Mouse (Mus musculus) cerebellum, adult 9-10 months (tissue): ENCODE measurements at regions not wholly inside any gene's neighbourhood (a gene's known extent, or its start where the extent isn't known, plus 50 kb on each side); places are given as distances from the start of the nearest gene placed in this dataset.

Source experiments
- DNase-seq: peaks from one replicate; pipeline ENCODE4 v3.0.0; 2022

DNA sequence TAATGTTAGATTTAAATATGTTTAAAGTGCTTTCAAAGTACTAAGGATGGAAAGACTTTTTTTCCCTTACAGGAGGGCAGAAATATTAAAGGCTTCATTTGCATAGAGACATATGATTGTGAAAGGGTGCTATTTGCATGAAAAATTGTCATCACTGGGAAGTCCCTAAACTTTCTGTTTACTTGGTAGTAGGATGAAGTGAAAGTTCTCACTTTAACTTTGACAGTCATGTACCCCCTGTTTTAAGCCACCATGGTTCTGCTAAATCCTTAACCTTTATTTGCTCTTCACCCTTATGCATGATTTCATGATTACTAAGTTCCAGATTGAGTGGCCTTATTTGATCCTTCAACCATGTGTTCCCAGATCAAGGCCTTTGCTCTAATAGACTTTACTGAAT lies 132.6 kb upstream of the Egfl6 start:
- no peak for DNase-seq

DNA sequence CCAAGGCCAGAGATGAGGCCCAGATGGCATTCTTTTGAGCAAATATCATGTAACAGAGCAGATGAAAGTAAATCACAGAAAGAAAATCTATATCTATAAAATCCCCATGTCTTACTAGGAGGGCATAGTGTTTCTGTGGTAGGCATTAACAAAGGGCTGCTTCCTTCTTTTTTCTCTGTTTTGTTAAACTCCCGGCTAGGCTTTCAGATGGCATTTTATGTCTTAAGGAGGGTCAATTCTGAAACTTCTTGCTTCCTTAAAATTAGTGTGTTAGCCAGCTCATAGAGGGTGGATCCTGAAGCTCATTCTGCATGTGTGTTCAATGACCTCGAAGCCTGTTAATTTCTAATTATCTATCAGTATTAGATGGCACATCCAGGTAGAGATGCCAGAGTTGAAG lies 123.8 kb upstream of the Egfl6 start:
- no peak for DNase-seq

DNA sequence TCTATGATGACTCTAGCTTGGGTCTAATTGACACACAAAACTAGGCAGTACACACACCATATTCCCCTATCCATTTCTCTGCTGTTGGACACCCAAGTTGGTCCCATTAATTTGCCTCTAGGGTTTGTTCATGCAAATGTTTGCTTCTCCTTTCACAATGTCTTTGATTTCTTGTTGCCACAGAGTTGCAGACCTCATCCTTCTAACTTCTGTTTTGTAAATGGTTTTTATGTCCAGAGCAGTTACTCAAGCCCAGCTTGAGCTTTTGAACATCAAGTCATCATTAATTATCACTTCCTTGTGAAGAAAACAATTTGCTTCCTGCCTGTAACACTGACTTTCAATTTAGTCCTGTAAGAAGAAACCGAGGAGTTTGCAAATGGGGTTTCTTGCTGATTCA lies 122.6 kb upstream of the Egfl6 start:
- DNase-seq: no peak

DNA sequence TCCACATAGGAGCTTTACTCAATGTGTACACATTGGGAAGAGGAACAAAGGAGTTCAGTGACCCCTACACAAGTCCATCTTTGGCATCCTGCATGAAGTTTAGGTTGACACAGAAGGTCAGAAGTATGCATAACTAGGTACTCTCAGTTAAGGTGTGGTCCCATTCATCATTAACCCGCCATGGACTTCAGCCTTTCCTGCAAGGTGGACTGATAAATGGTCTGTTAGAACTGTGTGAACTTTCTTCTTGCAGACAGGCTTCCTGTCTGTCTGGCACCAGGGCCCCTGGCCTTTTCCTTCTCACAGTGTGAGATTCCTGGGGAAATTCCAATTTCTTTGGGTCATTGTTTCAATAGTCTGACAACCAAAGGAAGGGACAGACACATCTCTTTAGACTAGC lies 121.5 kb upstream of the Egfl6 start:
- DNase-seq: no peak

DNA sequence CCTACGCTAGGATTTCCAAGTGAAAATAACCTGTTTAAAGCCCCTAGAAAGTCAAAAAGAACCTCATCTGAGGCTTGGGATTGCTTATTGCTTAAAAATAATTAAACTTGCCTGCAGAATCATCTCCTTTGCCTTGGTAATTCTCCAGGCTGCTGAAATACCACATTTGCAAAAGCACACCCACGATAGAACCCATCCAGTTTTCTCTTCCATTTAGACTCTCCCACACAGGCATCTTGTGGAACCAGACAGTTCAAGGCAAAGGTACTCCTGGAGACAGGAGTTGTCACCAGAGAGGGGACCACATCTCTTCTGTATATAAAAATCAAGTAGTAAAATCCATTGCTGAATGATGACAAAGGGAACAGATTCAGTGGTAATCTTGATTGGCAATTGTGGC lies 118.8 kb upstream of the Egfl6 start:
- DNase-seq: no peak

DNA sequence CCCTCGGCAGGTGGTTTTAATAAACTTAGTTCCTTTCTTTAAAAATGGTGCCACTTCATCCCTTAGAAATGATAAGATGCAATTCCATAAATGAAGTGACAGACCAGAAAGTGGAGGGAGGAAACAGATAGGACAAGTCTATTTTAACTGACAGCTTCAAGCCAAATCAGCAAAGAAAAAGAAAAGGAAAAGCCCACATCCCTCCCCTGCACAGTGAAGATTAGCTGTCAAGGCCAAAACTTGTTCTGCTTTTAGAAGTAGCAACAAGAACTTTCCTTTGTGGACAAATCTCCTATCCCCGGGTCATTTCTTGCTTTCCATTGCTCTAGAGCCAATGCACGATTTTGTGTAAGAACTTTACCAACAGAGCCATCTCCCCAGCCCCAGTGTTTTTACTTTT lies 108.7 kb upstream of the Egfl6 start:
- DNase-seq: no peak

DNA sequence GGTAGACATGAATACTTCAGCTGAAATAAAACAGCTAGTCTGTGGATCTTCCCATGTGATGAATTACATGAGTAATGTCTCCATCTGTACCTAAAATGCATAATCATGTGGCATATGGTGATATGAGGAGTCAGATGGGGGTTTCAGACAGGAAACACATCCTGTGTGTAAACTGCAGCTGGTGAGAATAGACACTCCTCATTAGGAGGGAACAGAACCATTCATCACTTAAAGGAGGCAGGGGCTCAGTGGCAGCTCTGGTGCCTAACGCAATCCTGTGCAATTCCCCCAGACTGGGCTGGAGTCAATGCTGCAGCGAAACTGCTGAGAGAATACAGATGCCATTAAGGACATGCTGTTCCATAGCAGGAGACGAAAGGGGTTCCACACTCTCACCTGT lies 103.3 kb upstream of the Egfl6 start:
- DNase-seq: no peak

DNA sequence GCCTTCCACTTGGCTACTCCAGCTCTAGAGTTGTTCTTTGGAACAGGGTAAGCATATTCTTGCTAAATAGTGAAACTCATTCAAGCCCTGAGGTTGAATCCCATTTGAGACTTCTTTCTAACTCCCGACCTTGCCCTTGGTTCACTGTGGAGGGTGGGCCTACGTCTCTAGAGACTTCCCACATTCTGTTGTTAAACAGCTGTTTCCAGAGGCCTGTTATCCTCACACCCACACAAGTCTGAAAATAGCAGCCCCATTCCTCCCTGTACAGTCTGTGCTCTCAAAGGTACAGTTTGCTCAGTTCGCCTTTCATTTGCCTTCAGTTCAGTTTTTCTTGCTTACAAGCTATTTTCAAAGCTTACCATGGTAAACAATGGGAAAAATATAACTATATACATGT lies 87.9 kb upstream of the Egfl6 start:
- DNase-seq: no peak

DNA sequence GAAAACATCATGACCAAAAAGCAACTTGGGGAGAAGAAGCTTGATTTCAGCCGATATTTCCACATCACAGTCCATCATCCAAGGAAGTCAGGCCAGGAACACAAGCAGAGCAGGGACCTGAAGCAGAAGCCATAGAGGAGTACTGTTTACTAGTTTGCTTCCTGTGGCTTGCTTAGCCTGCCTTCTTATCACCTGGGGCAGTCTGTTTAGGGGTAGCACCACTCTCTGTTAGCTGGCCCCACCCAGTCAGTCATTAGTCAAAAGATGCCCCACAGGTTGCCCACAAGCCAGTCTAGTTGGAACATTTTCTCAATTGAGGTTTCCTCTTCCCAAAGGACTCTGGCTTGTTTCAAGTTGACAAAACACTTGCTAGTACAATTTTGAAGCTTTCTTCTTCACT lies 87.1 kb upstream of the Egfl6 start:
- no peak for DNase-seq

DNA sequence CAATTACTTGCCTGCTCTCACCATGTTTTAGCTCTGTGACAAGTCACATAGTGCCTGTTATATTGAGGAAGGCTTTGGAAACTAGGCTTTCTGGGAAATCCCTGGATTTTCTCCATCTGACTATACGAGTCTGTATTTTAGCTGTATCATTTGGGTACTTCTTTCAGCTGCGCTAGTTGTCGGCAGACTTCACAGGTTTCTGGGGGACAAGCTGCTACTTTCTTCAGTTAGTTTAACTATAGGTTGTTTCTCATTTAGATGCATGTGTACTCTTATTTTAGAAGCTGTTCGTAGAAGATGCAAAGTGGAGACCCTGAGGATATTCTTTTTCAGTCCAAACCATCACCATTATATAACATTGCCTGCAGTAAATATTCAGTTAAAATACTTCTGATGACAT lies 86.3 kb upstream of the Egfl6 start:
- no peak for DNase-seq

DNA sequence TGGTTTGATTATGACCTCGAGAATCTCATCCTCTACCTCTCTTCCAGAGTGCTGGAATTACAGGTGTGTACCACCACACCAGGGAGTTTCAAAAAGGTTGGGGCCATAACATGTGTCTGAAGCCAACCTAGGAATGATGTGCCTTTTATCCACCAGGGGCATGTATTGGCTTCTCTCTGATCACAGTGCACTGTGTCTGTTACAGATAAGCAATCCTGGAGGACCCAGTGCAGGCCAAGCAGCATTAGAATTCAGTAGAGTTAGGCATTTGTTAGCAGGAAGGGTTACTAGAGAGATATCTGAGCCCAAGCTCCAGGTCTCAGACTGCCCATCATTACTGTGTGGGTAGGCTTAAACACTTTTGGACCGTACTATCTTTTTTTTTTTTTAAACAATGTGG lies 80.8 kb upstream of the Egfl6 start:
- DNase-seq: no peak

DNA sequence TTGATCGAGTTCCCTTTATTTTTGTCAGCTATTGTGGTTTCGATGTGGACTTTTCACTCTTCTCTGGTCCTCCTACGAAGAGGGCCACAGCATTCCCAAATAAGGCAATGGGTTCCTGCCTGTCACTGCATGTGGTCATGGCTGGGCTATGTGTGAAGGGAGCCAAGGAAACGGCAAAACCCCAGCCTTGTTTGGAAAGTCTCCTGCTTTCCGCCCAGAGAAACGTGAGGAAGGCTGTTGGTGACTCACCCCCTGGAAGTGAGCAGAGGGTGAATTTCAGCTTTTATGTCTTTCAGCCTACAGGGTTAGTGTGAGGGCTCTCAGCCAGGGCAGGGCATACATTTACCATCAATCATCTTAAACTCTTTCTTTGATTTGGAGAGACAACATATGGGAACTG lies 76.3 kb upstream of the Egfl6 start:
- DNase-seq: peak; percentile 15

DNA sequence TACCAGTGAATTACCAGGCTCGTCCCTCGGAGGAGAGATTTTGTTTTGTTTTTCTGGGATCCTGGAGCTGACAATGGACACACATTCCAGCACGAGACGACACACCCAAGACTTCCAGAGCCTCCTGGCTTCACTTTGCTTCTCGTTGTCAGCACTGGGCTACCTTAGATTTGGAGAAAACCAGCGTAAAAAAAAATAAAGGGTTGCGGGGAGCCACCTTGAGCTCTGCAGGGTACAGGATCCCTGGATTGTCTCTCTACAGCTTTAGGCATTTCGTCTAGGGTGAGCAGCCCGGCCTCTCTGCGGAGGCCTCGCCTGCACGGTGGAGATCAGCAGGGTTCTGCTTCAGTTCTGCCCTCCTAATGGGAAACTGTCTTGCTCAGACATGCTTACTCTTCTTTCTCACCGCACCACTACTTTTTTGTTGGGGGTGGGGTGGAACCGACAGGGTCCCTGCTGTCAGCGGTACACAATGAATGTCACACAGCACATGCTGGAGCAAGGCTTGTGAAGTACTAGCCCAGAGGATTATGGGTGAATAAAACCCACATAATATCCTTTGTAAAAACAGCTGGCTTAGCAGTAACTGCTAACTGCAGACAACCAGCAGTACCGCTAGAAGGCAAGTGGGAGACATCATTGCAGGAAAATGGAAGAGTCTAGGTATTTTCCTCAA lies 75.7 kb upstream of the Egfl6 start:
- DNase-seq: peak; percentile 72

DNA sequence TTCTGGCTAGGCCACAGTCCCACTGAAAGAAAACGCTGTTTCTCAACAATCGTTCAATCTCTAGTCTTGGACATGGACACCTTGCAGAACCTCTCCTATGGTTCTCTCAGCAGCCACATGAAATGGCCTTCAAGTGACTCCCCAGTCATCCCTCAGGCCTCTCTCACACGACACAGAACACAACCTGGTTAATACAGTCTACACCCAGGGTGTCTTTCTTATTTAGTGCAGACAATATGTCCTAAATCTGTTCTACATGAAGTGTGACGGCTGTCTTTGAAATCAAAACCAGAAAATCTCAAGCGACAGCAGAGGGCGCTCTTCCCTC lies 75.2 kb upstream of the Egfl6 start:
- DNase-seq: no peak

DNA sequence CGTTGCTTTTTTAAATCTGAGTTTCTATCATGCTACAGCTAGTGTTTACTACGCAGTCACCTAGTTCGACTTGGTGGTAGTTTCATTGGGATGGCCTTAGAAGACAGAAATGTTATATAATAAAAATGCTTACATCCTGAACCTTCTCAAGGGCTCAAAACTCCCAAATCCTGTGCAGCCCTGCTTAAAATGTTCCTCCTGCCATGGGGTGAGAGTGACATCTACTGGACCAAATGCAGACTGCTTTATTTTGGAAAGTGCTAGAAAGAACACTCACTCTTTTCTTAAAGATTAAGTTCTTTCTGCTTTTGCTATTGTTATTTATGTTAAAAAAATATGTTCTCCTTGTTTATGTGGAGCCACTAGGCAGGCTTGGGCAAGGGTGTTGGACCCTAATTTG lies 66.9 kb upstream of the Egfl6 start:
- DNase-seq: peak; percentile 33

DNA sequence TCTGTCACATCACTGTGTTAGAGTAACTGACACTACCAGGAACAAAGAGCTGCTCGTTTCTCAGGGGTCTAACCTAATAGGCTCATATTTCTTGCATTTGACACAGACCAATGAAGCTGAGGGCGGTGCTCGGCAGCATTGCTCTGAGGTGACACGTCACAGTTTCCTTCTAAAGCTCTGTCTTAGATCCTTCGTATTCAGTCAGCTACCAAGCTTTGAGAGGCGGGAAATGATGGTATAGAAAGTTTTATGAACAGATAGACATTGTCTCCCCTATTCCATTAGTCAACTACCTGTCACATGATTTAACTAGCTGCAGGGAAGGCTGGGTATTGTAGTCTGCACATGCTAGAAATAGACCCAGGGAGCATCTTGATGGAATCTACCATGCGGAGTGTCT lies 60.2 kb upstream of the Egfl6 start:
- DNase-seq: no peak

DNA sequence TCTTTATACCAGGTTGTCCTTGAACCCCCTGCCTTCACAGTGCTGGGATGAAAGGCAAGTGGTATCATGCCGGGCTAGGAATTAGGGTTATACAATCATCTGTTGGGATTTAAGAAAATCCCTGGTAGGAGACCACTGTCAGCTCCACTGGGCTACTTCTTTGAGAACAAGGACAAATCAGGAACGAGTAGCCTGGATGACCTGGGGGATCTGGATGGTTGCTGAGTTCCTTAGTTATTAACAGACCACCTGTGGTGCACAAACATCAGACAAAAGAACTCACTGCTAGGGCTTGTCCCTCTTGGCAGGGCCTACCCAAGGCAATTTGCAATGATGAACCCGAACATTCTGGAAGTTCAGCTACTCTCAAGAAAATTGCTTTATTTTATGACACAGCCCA lies 55.7 kb upstream of the Egfl6 start:
- DNase-seq: no peak

DNA sequence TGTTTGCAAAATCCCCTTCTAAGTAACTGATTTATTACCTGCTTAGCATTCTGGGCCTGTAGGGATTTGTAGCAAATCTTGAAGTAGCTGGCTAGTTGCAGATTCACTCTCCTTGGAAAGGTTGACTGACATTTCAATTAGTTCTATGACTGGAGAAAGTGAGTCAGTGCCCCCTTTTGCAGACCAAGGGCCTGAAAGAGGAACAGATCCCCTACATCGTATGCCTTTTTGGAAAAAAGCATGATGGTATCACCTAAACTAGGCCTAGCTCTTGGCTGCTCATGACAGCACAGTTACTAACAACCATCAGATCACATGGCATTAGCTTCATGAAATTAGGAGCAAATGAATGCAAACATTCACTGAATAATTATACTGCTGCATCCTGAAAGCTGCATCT lies 54.7 kb upstream of the Egfl6 start:
- no peak for DNase-seq
